Comparison of ENCODE assay signal across 21 mouse cellular contexts in genomic region chr8:90885671-90886368, GRCm38 (mm10). TPM values are rescaled to one million over a fixed set of nuclear protein-coding genes. Genes with fewer than 3 reads are reported as not detected.
A peak's percentile ranks its signal among the peaks of the same experiment; 100 is the strongest.
DNase-seq lines count a peak whose midpoint lies in the region; ATAC-seq and TF ChIP-seq lines count a peak whose summit lies in the region.
"Had no signal": no experiment of that assay in that cellular context is flagged by ENCODE, and none has a peak within 500 bp of the region (broad histone marks: within the 10 kb centered on the region; RNA-seq: fewer than 3 reads in every experiment).

No protein-coding gene starts in this region.

- H3K4me1 ChIP-seq in kidney, adult 2 months (ENCODE audit: control insufficient read depth, insufficient read depth, low read length) = peaks cover 3% of the 10 kb centered on the region; the same call in 1 of the 2 replicates
- no peaks in the 10 kb centered on the region for H3K4me1 ChIP-seq in neural tube, embryonic 12.5 days
- no peaks in the 10 kb centered on the region for H3K4me1 ChIP-seq in intestine, postnatal 0 days (replicated peaks; ENCODE audit: control insufficient read depth, insufficient read depth, low read length)
- peaks cover under 1% of the 10 kb centered on the region; the same call in 1 of the 2 replicates for H3K4me1 ChIP-seq in stomach, postnatal 0 days (replicated peaks; ENCODE audit: control insufficient read depth, insufficient read depth)
- H3K4me1 ChIP-seq in midbrain, embryonic 13.5 days (replicated peaks) = no peaks in the 10 kb centered on the region
- H3K4me1 ChIP-seq: embryonic facial prominence, embryonic 15.5 days; forebrain, embryonic 10.5 days; heart, embryonic 10.5 days had no signal

- no peak for ATAC-seq in neural tube, embryonic 12.5 days (ENCODE audit: low FRiP score, low read depth)
- ATAC-seq in intestine, postnatal 0 days = peak; percentile 38; the same call in 1 of the 2 replicates
- peak; percentile 64; the same call in 1 of the 2 replicates for ATAC-seq in stomach, postnatal 0 days (ENCODE audit: low FRiP score, low TSS enrichment)
- no peak for ATAC-seq in midbrain, embryonic 13.5 days
- ATAC-seq: lung, postnatal 0 days had no signal

- H3K27me3 ChIP-seq in kidney, adult 2 months (replicated peaks; ENCODE audit: control insufficient read depth, insufficient read depth, low read length) = no peaks in the 10 kb centered on the region
- no peaks in the 10 kb centered on the region for H3K27me3 ChIP-seq in neural tube, embryonic 12.5 days (replicated peaks)
- H3K27me3 ChIP-seq in intestine, postnatal 0 days (replicated peaks; ENCODE audit: control insufficient read depth, insufficient read depth, low read length) = no peaks in the 10 kb centered on the region
- no peaks in the 10 kb centered on the region for H3K27me3 ChIP-seq in stomach, postnatal 0 days (ENCODE audit: control insufficient read depth, insufficient read depth, low read length)
- H3K27me3 ChIP-seq in midbrain, embryonic 13.5 days = 0 out of 2 replicates have a peak, but pooled peaks cover 2% of the 10 kb centered on the region
- H3K27me3 ChIP-seq: embryonic facial prominence, embryonic 15.5 days had no signal

- H3K9ac ChIP-seq in neural tube, embryonic 12.5 days = no peak overlapping the region
- no peak overlapping the region for H3K9ac ChIP-seq in intestine, postnatal 0 days (ENCODE audit: low read depth, low read length)
- H3K9ac ChIP-seq in stomach, postnatal 0 days (ENCODE audit: low read length) = no peak overlapping the region
- H3K9ac ChIP-seq in midbrain, embryonic 13.5 days (replicated peaks) = no peak overlapping the region
- H3K9ac ChIP-seq: embryonic facial prominence, embryonic 15.5 days had no signal

- no peak for TF ChIP-seq CTCF in kidney, adult 2 months (conservative IDR thresholded peaks at IDR 0.05; ENCODE audit: insufficient read depth, insufficient read length, low read depth, low read length)
- no peak for TF ChIP-seq CTCF in intestine, postnatal 0 days (IDR thresholded peaks at IDR 0.05; ENCODE audit: low read depth)
- 0 out of 2 replicates have a peak, but pooled peaks have one; percentile 5 for TF ChIP-seq CTCF in stomach, postnatal 0 days (IDR thresholded peaks at IDR 0.05; ENCODE audit: low read depth)

- H3K9me3 ChIP-seq in neural tube, embryonic 12.5 days = no peaks in the 10 kb centered on the region
- no peaks in the 10 kb centered on the region for H3K9me3 ChIP-seq in intestine, postnatal 0 days (ENCODE audit: control insufficient read depth)
- no peaks in the 10 kb centered on the region for H3K9me3 ChIP-seq in stomach, postnatal 0 days (ENCODE audit: control insufficient read depth, low read length)
- H3K9me3 ChIP-seq in midbrain, embryonic 13.5 days = no peaks in the 10 kb centered on the region
- H3K9me3 ChIP-seq: embryonic facial prominence, embryonic 15.5 days; forebrain, embryonic 10.5 days; heart, embryonic 10.5 days had no signal

- no peak for DNase-seq in kidney, adult 2 months
- DNase-seq in kidney, postnatal 14 days = no peak
- no peak for DNase-seq in neural tube, embryonic 10.5 days (ENCODE audit: extremely low spot score, low spot score)
- DNase-seq in stomach, postnatal 0 days (ENCODE audit: low spot score) = no peak
- DNase-seq in gastrocnemius, adult 18-20 months (ENCODE audit: low spot score) = no peak
- DNase-seq: adrenal gland, adult 8-10 months; cerebellum, adult 11 months; gastrocnemius, postnatal 36 days; kidney, postnatal 25 days; layer of hippocampus, adult 9-11 months; retina, postnatal 1 day; right cerebral cortex, postnatal 4 days; thymus, postnatal 4 days had no signal

- WGBS in kidney, adult 2 months = 53% methylated on average over 2 of the region's 2 CpGs
- 64% methylated on average over 2 of the region's 2 CpGs for WGBS in neural tube, embryonic 12.5 days
- 50% methylated on average over 2 of the region's 2 CpGs for WGBS in intestine, postnatal 0 days
- WGBS in stomach, postnatal 0 days = 54% methylated on average over 2 of the region's 2 CpGs
- 79% methylated on average over 2 of the region's 2 CpGs for WGBS in midbrain, embryonic 13.5 days

- TF ChIP-seq POLR2A in kidney, adult 2 months (IDR thresholded peaks at IDR 0.05; ENCODE audit: low read depth, low read length) = no peak

- peak overlapping the region; percentile 28; the same call in 1 of the 2 replicates for H3K4me2 ChIP-seq in neural tube, embryonic 12.5 days (replicated peaks)
- H3K4me2 ChIP-seq in intestine, postnatal 0 days (replicated peaks; ENCODE audit: low read depth) = no peak overlapping the region
- 0 out of 2 replicates have a peak overlapping the region, but pooled peaks have one; percentile 25 for H3K4me2 ChIP-seq in stomach, postnatal 0 days (replicated peaks; ENCODE audit: low read depth)
- no peak overlapping the region for H3K4me2 ChIP-seq in midbrain, embryonic 13.5 days (replicated peaks)
- H3K4me2 ChIP-seq: embryonic facial prominence, embryonic 15.5 days; liver, embryonic 11.5 days had no signal

- peak overlapping the region; percentile 55 for H3K27ac ChIP-seq in kidney, adult 2 months (ENCODE audit: insufficient read depth, low read depth, low read length)
- H3K27ac ChIP-seq in neural tube, embryonic 12.5 days = no peak overlapping the region
- H3K27ac ChIP-seq in intestine, postnatal 0 days (ENCODE audit: low read depth, low read length) = no peak overlapping the region
- H3K27ac ChIP-seq in stomach, postnatal 0 days (replicated peaks) = no peak overlapping the region
- H3K27ac ChIP-seq in midbrain, embryonic 13.5 days = no peak overlapping the region
- H3K27ac ChIP-seq: embryonic facial prominence, embryonic 15.5 days; forebrain, embryonic 10.5 days; heart, embryonic 10.5 days had no signal

- no peak for TF ChIP-seq EP300 in stomach, postnatal 0 days (optimal IDR thresholded peaks at IDR 0.05)

- H3K4me3 ChIP-seq in kidney, adult 2 months (ENCODE audit: insufficient read depth, low read depth, low read length) = no peak overlapping the region
- no peak overlapping the region for H3K4me3 ChIP-seq in neural tube, embryonic 12.5 days
- H3K4me3 ChIP-seq in intestine, postnatal 0 days (ENCODE audit: low read depth, low read length) = no peak overlapping the region
- no peak overlapping the region for H3K4me3 ChIP-seq in stomach, postnatal 0 days (ENCODE audit: low read depth, low read length)
- no peak overlapping the region for H3K4me3 ChIP-seq in midbrain, embryonic 13.5 days (replicated peaks)
- H3K4me3 ChIP-seq: embryonic facial prominence, embryonic 15.5 days; forebrain, embryonic 10.5 days; heart, embryonic 10.5 days had no signal

- no peaks in the 10 kb centered on the region for H3K36me3 ChIP-seq in kidney, adult 2 months (ENCODE audit: control insufficient read depth, insufficient read depth, low read length)
- H3K36me3 ChIP-seq in neural tube, embryonic 12.5 days = no peaks in the 10 kb centered on the region
- H3K36me3 ChIP-seq in intestine, postnatal 0 days (ENCODE audit: control insufficient read depth, insufficient read depth) = no peaks in the 10 kb centered on the region
- H3K36me3 ChIP-seq in stomach, postnatal 0 days (ENCODE audit: control insufficient read depth, insufficient read depth, low read length) = no peaks in the 10 kb centered on the region
- no peaks in the 10 kb centered on the region for H3K36me3 ChIP-seq in midbrain, embryonic 13.5 days
- H3K36me3 ChIP-seq: embryonic facial prominence, embryonic 15.5 days; forebrain, embryonic 10.5 days; heart, embryonic 10.5 days had no signal

RNA-seq across cellular contexts. Expression of gene Chd9, which starts 57.7 kb away (rescaled TPM):
- 224 and 271 TPM in 2 replicates for polyA plus RNA-seq in kidney, adult 2 months (2012; rRNA removed)
- 81.4 and 84.1 TPM in 2 replicates for polyA plus RNA-seq in neural tube, embryonic 12.5 days (2016; fragmentation: Nextera tagmentation; extraction: Ambion mirVana)
- 234 and 236 TPM in 2 replicates for polyA plus RNA-seq in intestine, postnatal 0 days (2015; fragmentation: Nextera tagmentation; extraction: Ambion mirVana)
- polyA plus RNA-seq in stomach, postnatal 0 days (2015; fragmentation: Nextera tagmentation; extraction: Ambion mirVana) = 125 and 131 TPM in 2 replicates
- 10 to 100 TPM; 28.7 to 53.9 TPM for total RNA-seq in gastrocnemius, adult 18-20 months (2021)
- polyA plus RNA-seq in midbrain, embryonic 13.5 days (2015; fragmentation: Nextera tagmentation; extraction: Ambion mirVana) = 61.1 and 69.6 TPM in 2 replicates

Comparison
In these comparisons a context has a peak if more than half of its experiments do, and no peak if none do; other contexts are left out.
1. ATAC-seq: peak in intestine, postnatal 0 days (single experiment) and stomach, postnatal 0 days (single experiment); none in neural tube, embryonic 12.5 days (single experiment) and midbrain, embryonic 13.5 days (single experiment).
2. H3K4me2 ChIP-seq: peak in neural tube, embryonic 12.5 days (single experiment) and stomach, postnatal 0 days (single experiment); none in intestine, postnatal 0 days (single experiment) and midbrain, embryonic 13.5 days (single experiment).